20 mouse cellular contexts compared by ENCODE assay signal in genomic region chr19:30010520-30011296, GRCm38 (mm10). TPM values are rescaled to one million over a fixed set of nuclear protein-coding genes. Genes with fewer than 3 reads are reported as not detected.
DNase-seq lines count a peak whose midpoint lies in the region; ATAC-seq and TF ChIP-seq lines count a peak whose summit lies in the region.
"Had no signal": no experiment of that assay in that cellular context is flagged by ENCODE, and none has a peak within 500 bp of the region (broad histone marks: within the 10 kb centered on the region; RNA-seq: fewer than 3 reads in every experiment).

No protein-coding gene starts in this region.

- peak overlapping the region; percentile 20 for H3K4me2 ChIP-seq in heart, embryonic 12.5 days
- H3K4me2 ChIP-seq in lung, embryonic 14.5 days: 0 out of 2 replicates have a peak overlapping the region, but pooled peaks have one; percentile 5
- H3K4me2 ChIP-seq in intestine, embryonic 15.5 days (replicated peaks): peak overlapping the region; percentile 28; the same call in 1 of the 2 replicates
- 0 out of 2 replicates have a peak overlapping the region, but pooled peaks have one; percentile 8 for H3K4me2 ChIP-seq in stomach, embryonic 15.5 days
- H3K4me2 ChIP-seq in kidney, embryonic 14.5 days (replicated peaks; ENCODE audit: low read depth, low read length): no peak overlapping the region
- H3K4me2 ChIP-seq: forebrain, embryonic 13.5 days; hindbrain, embryonic 15.5 days; kidney, embryonic 15.5 days; midbrain, embryonic 15.5 days had no signal

- H3K4me3 ChIP-seq in heart, embryonic 12.5 days: no peak overlapping the region
- H3K4me3 ChIP-seq in lung, embryonic 14.5 days (ENCODE audit: low read depth, low read length): no peak overlapping the region
- H3K4me3 ChIP-seq in intestine, embryonic 15.5 days (replicated peaks): no peak overlapping the region
- no peak overlapping the region for H3K4me3 ChIP-seq in stomach, embryonic 15.5 days (replicated peaks)
- no peak overlapping the region for H3K4me3 ChIP-seq in kidney, embryonic 14.5 days (ENCODE audit: low read length)
- H3K4me3 ChIP-seq: forebrain, embryonic 13.5 days; hindbrain, embryonic 15.5 days; kidney, embryonic 15.5 days; layer of hippocampus, adult 2 months; left cerebral cortex, adult 2 months; midbrain, embryonic 15.5 days had no signal

- no peak for DNase-seq in heart, adult 8-10 months (ENCODE audit: low spot score)
- no peak for DNase-seq in lung, embryonic 14.5 days
- DNase-seq in lung, adult 18-20 months: no peak
- no peak for DNase-seq in thymus, postnatal 14 days
- DNase-seq: cerebellum, adult 11-12 months; lung, postnatal 4 days; thymus, adult 18-20 months had no signal

- no peak for TF ChIP-seq CTCF in lung, embryonic 14.5 days (IDR thresholded peaks at IDR 0.05; ENCODE audit: low read depth)

- H3K4me1 ChIP-seq in heart, embryonic 12.5 days (replicated peaks): 0 out of 2 replicates have a peak, but pooled peaks cover 3% of the 10 kb centered on the region
- H3K4me1 ChIP-seq in lung, embryonic 14.5 days (ENCODE audit: insufficient read depth): no peaks in the 10 kb centered on the region
- 0 out of 2 replicates have a peak, but pooled peaks cover 3% of the 10 kb centered on the region for H3K4me1 ChIP-seq in intestine, embryonic 15.5 days (replicated peaks)
- H3K4me1 ChIP-seq in stomach, embryonic 15.5 days: 0 out of 2 replicates have a peak, but pooled peaks cover 7% of the 10 kb centered on the region
- no peaks in the 10 kb centered on the region for H3K4me1 ChIP-seq in kidney, embryonic 14.5 days (ENCODE audit: control insufficient read depth, insufficient read depth, low read length)
- H3K4me1 ChIP-seq: forebrain, embryonic 13.5 days; hindbrain, embryonic 15.5 days; midbrain, embryonic 15.5 days had no signal

- H3K36me3 ChIP-seq in heart, embryonic 12.5 days: no peaks in the 10 kb centered on the region
- no peaks in the 10 kb centered on the region for H3K36me3 ChIP-seq in lung, embryonic 14.5 days (ENCODE audit: insufficient read depth)
- no peaks in the 10 kb centered on the region for H3K36me3 ChIP-seq in intestine, embryonic 15.5 days
- H3K36me3 ChIP-seq in stomach, embryonic 15.5 days: no peaks in the 10 kb centered on the region
- no peaks in the 10 kb centered on the region for H3K36me3 ChIP-seq in kidney, embryonic 14.5 days (ENCODE audit: control insufficient read depth, insufficient read depth, low read length)
- H3K36me3 ChIP-seq: hindbrain, embryonic 15.5 days; kidney, embryonic 15.5 days; midbrain, embryonic 15.5 days had no signal

- no peak for ATAC-seq in heart, embryonic 12.5 days (ENCODE audit: insufficient number of reproducible peaks, low FRiP score)
- no peak for ATAC-seq in lung, embryonic 14.5 days (ENCODE audit: insufficient read depth)
- no peak for ATAC-seq in intestine, embryonic 15.5 days
- no peak for ATAC-seq in stomach, embryonic 15.5 days (ENCODE audit: insufficient read depth, low FRiP score, low read depth)
- ATAC-seq in kidney, embryonic 14.5 days (ENCODE audit: low FRiP score, low TSS enrichment): no peak
- ATAC-seq: activated CD4-positive, CD25-positive, alpha-beta regulatory T cell, adult 4 months; forebrain, embryonic 13.5 days; midbrain, embryonic 15.5 days had no signal

- no peak overlapping the region for H3K9ac ChIP-seq in heart, embryonic 12.5 days
- H3K9ac ChIP-seq in lung, embryonic 14.5 days: no peak overlapping the region
- no peak overlapping the region for H3K9ac ChIP-seq in intestine, embryonic 15.5 days
- no peak overlapping the region for H3K9ac ChIP-seq in stomach, embryonic 15.5 days
- no peak overlapping the region for H3K9ac ChIP-seq in kidney, embryonic 14.5 days (ENCODE audit: low read depth, low read length)
- H3K9ac ChIP-seq: forebrain, embryonic 13.5 days; hindbrain, embryonic 15.5 days; kidney, embryonic 15.5 days; midbrain, embryonic 15.5 days had no signal

- H3K27ac ChIP-seq in heart, embryonic 12.5 days (ENCODE audit: poor library complexity, severe bottlenecking): no peak overlapping the region
- H3K27ac ChIP-seq in lung, embryonic 14.5 days (ENCODE audit: low read depth): no peak overlapping the region
- no peak overlapping the region for H3K27ac ChIP-seq in intestine, embryonic 15.5 days
- no peak overlapping the region for H3K27ac ChIP-seq in stomach, embryonic 15.5 days
- no peak overlapping the region for H3K27ac ChIP-seq in kidney, embryonic 14.5 days (ENCODE audit: low read depth, low read length)
- H3K27ac ChIP-seq: forebrain, embryonic 13.5 days; hindbrain, embryonic 15.5 days; kidney, embryonic 15.5 days; layer of hippocampus, adult 2 months; left cerebral cortex, adult 2 months; midbrain, embryonic 15.5 days had no signal

- WGBS in heart, embryonic 12.5 days: 60% methylated on average over 13 of the region's 13 CpGs
- 54% methylated on average over 13 of the region's 13 CpGs for WGBS in lung, embryonic 14.5 days
- 58% methylated on average over 13 of the region's 13 CpGs for WGBS in intestine, embryonic 15.5 days
- WGBS in stomach, embryonic 15.5 days: 52% methylated on average over 13 of the region's 13 CpGs
- 62% methylated on average over 13 of the region's 13 CpGs for WGBS in kidney, embryonic 14.5 days

- H3K27me3 ChIP-seq in heart, embryonic 12.5 days (replicated peaks): 0 out of 2 replicates have a peak, but pooled peaks cover 2% of the 10 kb centered on the region
- H3K27me3 ChIP-seq in lung, embryonic 14.5 days (ENCODE audit: insufficient read depth, low read length): no peaks in the 10 kb centered on the region
- no peaks in the 10 kb centered on the region for H3K27me3 ChIP-seq in intestine, embryonic 15.5 days (replicated peaks)
- H3K27me3 ChIP-seq in stomach, embryonic 15.5 days (replicated peaks): no peaks in the 10 kb centered on the region
- no peaks in the 10 kb centered on the region for H3K27me3 ChIP-seq in kidney, embryonic 14.5 days (ENCODE audit: control insufficient read depth, insufficient read depth, low read length)
- H3K27me3 ChIP-seq: forebrain, embryonic 13.5 days; hindbrain, embryonic 15.5 days; kidney, embryonic 15.5 days; midbrain, embryonic 15.5 days had no signal

- H3K9me3 ChIP-seq in heart, embryonic 12.5 days (replicated peaks): no peaks in the 10 kb centered on the region
- no peaks in the 10 kb centered on the region for H3K9me3 ChIP-seq in lung, embryonic 14.5 days (ENCODE audit: low read depth, low read length)
- no peaks in the 10 kb centered on the region for H3K9me3 ChIP-seq in intestine, embryonic 15.5 days
- H3K9me3 ChIP-seq in stomach, embryonic 15.5 days: no peaks in the 10 kb centered on the region
- H3K9me3 ChIP-seq in kidney, embryonic 14.5 days (ENCODE audit: control insufficient read depth, low read length): no peaks in the 10 kb centered on the region
- H3K9me3 ChIP-seq: forebrain, embryonic 13.5 days; hindbrain, embryonic 15.5 days; kidney, embryonic 15.5 days; midbrain, embryonic 15.5 days had no signal

RNA-seq across cellular contexts. Expression of gene Trpd52l3, which starts 7.1 kb away (rescaled TPM):
- polyA plus RNA-seq in heart, embryonic 12.5 days (2016; fragmentation: Nextera tagmentation; extraction: Ambion mirVana): not detected in 2 replicates
- not detected for total RNA-seq in heart, adult 8-10 months (2022)
- polyA plus RNA-seq in lung, embryonic 14.5 days (2014; fragmentation: Nextera tagmentation; extraction: Ambion mirVana): not detected in 2 replicates
- polyA plus RNA-seq in intestine, embryonic 15.5 days (2015; fragmentation: Nextera tagmentation; extraction: Ambion mirVana): not detected in 2 replicates
- not detected in 2 replicates for polyA plus RNA-seq in stomach, embryonic 15.5 days (2015; fragmentation: Nextera tagmentation; extraction: Ambion mirVana)
- polyA plus RNA-seq in kidney, embryonic 14.5 days (2014; fragmentation: Nextera tagmentation; extraction: Ambion mirVana): not detected in 2 replicates
- total RNA-seq: gastrocnemius, postnatal 4 days; layer of hippocampus, adult 2 months; left cerebral cortex, adult 2 months had no signal
- polyA plus RNA-seq: activated CD4-positive, CD25-positive, alpha-beta regulatory T cell, adult 4 months; forebrain, embryonic 13.5 days; hindbrain, embryonic 15.5 days; kidney, embryonic 15.5 days; limb, embryonic 11.5 days; midbrain, embryonic 15.5 days had no signal

RNA-seq across cellular contexts. Expression of gene Uhrf2, which starts 19.6 kb away (rescaled TPM):
- 61.6 and 68.4 TPM in 2 replicates for polyA plus RNA-seq in heart, embryonic 12.5 days (2016; fragmentation: Nextera tagmentation; extraction: Ambion mirVana)
- 10 to 100 TPM; 16.9 to 20.2 (median 19.0) TPM for total RNA-seq in heart, adult 8-10 months (2022)
- polyA plus RNA-seq in lung, embryonic 14.5 days (2014; fragmentation: Nextera tagmentation; extraction: Ambion mirVana): 78.5 and 78.6 TPM in 2 replicates
- 54.5 and 54.9 TPM in 2 replicates for polyA plus RNA-seq in intestine, embryonic 15.5 days (2015; fragmentation: Nextera tagmentation; extraction: Ambion mirVana)
- polyA plus RNA-seq in stomach, embryonic 15.5 days (2015; fragmentation: Nextera tagmentation; extraction: Ambion mirVana): 62.5 and 64.9 TPM in 2 replicates
- polyA plus RNA-seq in kidney, embryonic 14.5 days (2014; fragmentation: Nextera tagmentation; extraction: Ambion mirVana): 75.9 and 101 TPM in 2 replicates
